Mouse (Mus musculus): ENCODE results near the gene Ggta1. TPM values are rescaled to one million over a fixed set of nuclear protein-coding genes. Genes with fewer than 3 reads are reported as not detected.

Gene Ggta1
- polyA plus RNA-seq (2012; rRNA removed): 4.9 and 7.2 TPM in 2 replicates

DNA sequence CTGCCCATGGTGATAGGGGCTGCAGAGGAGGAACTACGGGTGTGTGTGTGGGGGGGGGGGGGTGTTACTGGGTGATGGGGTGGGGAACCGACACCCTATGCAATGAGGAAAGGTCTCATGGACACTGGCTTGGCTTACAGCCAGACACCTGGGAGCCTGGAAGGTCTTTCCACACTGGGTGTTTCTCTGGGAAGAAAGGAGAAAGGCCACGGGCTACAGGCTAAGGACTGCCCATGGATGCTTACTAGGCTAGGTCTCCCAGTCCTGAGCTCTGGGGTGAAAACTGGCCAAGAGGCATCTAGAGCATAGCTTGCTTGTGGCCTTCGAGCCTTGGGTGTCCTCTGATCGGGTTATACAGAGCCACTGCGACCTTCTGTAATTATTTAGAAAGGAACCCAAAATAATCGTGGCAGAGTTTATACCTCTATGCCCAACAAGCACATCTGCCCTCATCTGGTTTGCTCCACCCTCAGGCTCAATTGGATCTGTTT lies at the start of gene Ggta1:
Ggta1 (minus strand) TSS at position 441 of the 491 bp plus-strand sequence.

GRCm38 (mm10) chr2:35397096-35397495 lies 65.9 kb downstream of the Ggta1 start, which contains the start of gene 4930402F06Rik:
Gene 4930402F06Rik, minus strand, starts transcription at chr2:35397175.

DNA sequence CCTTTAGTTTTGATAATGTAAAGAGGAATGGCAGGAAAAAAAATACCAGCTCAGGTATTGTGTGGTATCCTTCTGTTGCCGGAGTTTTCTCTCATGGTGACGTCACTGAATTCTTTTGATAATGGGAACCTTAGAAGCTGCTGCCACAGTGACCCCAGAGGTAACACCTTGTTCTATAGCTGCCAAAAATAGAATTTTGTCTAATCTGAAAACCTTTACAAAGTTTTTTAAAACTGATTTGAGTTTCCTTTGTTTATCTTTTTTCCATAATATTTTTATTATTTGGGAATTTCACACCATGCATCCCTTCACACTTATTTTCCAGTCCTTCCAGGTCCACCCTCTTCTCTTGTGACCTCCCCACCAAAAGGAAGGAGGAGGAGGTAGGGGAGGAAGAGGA lies 95.4 kb downstream of the Ggta1 start, which contains the start of gene 4930568D16Rik:
4930568D16Rik (minus strand) TSS at position 101 of the 400 bp plus-strand sequence.

Other genes starting within 250 kb of the Ggta1 start
- gene Gsn, start 206.9 kb downstream of the Ggta1 start, polyA plus RNA-seq (2012; rRNA removed): 30.4 and 38.4 TPM in 2 replicates
- 11.2 and 15.1 TPM in 2 replicates for gene Stom, start 126.3 kb downstream of the Ggta1 start, polyA plus RNA-seq (2012; rRNA removed)
- not detected in 2 replicates for gene 4930568D16Rik, start 95.5 kb downstream of the Ggta1 start, polyA plus RNA-seq (2012; rRNA removed)
- not detected in 2 replicates for gene 4930402F06Rik, start 66.1 kb downstream of the Ggta1 start, polyA plus RNA-seq (2012; rRNA removed)
- 52.4 and 61.2 TPM in 2 replicates for gene Dab2ip, start 95.0 kb upstream of the Ggta1 start, polyA plus RNA-seq (2012; rRNA removed)